Mouse (Mus musculus) lung, adult 2 months (tissue): Measurements from ENCODE around the gene Gm17545.

ENCODE experiments used
- CTCF ChIP-seq: fragments of 200-500 bp; IDR thresholded peaks from 2 replicates; pipeline ENCODE4 v1.5.1; 2011; ENCODE audit warnings: mild to moderate bottlenecking, low read length, control low read depth; ENCODE audit not compliant: insufficient read depth
- POLR2A ChIP-seq: fragments of 200-500 bp; IDR thresholded peaks from 2 replicates; pipeline ENCODE4 v1.6.1; 2011; ENCODE audit warnings: low read depth, mild to moderate bottlenecking, control low read depth, low read length, borderline replicate concordance; ENCODE audit errors: extremely low read depth

GRCm38 (mm10) chr9:22505574-22505973 is 51.5 kb downstream of the Gm17545 start:
- no peak for TF ChIP-seq POLR2A
- TF ChIP-seq CTCF: no peak
